Mouse (Mus musculus) lung, adult 2 months (tissue): ENCODE data around the gene Dnah17. TPM values are rescaled to one million over a fixed set of nuclear protein-coding genes. Genes with fewer than 3 reads are reported as not detected.

ENCODE experiments used
- DNase-seq: peaks from one replicate; pipeline ENCODE4 v3.0.0; 2022
- H3K4me1 ChIP-seq: fragments of 200-500 bp; 2 replicates; pipeline ENCODE4 v1.6.1; 2011; ENCODE audit warnings: low read length; ENCODE audit not compliant: control insufficient read depth, insufficient read depth
- H3K4me3 ChIP-seq: fragments of 200-500 bp; replicated peaks from 2 replicates; pipeline ENCODE3; 2011; ENCODE audit warnings: low read depth, mild to moderate bottlenecking, control low read depth, low read length; ENCODE audit errors: extremely low read depth
- CTCF ChIP-seq: fragments of 200-500 bp; IDR thresholded peaks from 2 replicates; pipeline ENCODE4 v1.5.1; 2011; ENCODE audit warnings: mild to moderate bottlenecking, low read length, control low read depth; ENCODE audit not compliant: insufficient read depth
- POLR2A ChIP-seq: fragments of 200-500 bp; IDR thresholded peaks from 2 replicates; pipeline ENCODE4 v1.6.1; 2011; ENCODE audit warnings: low read depth, mild to moderate bottlenecking, control low read depth, low read length, borderline replicate concordance; ENCODE audit errors: extremely low read depth
- WGBS: fragments of 180-500 bp; shearing (Covaris S2); methylation state at CpG from one replicate; pipeline ENCODE4 v1.1.7; 2018; 5-methylcytosine and 5-hydroxymethylcytosine counted together
- polyA plus RNA-seq: library from polyadenylated mRNA; depleted of rRNA; stranded (reverse); fragments of >200 nt; gene quantifications from 2 replicates; pipeline ENCODE4 v1.2.3, GENCODE M21; 2012

Dnah17 gene
- polyA plus RNA-seq, 1 experiment = 0.18 TPM

- Histone ChIP-seq H3K4me1 (peaks cover 15% of the 10 kb centered on the region), H3K4me3 (no peak overlapping the region)
- TF ChIP-seq POLR2A = no peak
- no peak for TF ChIP-seq CTCF
- DNase-seq = no peak
- 68% methylated on average over 2 of the region's 2 CpGs for WGBS
Observed at GRCm38 (mm10) chr11:118013339-118013738, 117.1 kb downstream of the Dnah17 start.

GRCm38 (mm10) chr11:118012595-118012994 is 117.8 kb downstream of the Dnah17 start:
- no peak for DNase-seq
- 52% methylated on average over 1 of the region's 1 CpGs for WGBS
- Histone ChIP-seq H3K4me1 (peaks cover 20% of the 10 kb centered on the region), H3K4me3 (no peak overlapping the region)
- no peak for TF ChIP-seq POLR2A
- no peak for TF ChIP-seq CTCF

- H3K4me3 ChIP-seq = no peak overlapping the region
- TF ChIP-seq CTCF (no peak), POLR2A (no peak)
- DNase-seq = no peak
- 44% methylated on average over 4 of the region's 4 CpGs for WGBS
- peaks cover 24% of the 10 kb centered on the region for H3K4me1 ChIP-seq
Observed at GRCm38 (mm10) chr11:118009865-118010571, 120.4 kb downstream of the Dnah17 start.

- TF ChIP-seq POLR2A (no peak), CTCF (no peak)
- no peak for DNase-seq
- 71% methylated on average over 8 of the region's 8 CpGs for WGBS
- no peak overlapping the region for H3K4me3 ChIP-seq
- peaks cover 22% of the 10 kb centered on the region for H3K4me1 ChIP-seq
Observed at GRCm38 (mm10) chr11:118008843-118009242, 121.6 kb downstream of the Dnah17 start.

GRCm38 (mm10) chr11:118008144-118008805 is 122.2 kb downstream of the Dnah17 start:
- H3K4me1 ChIP-seq = peaks cover 20% of the 10 kb centered on the region
- TF ChIP-seq POLR2A (no peak), CTCF (no peak)
- 67% methylated on average over 5 of the region's 5 CpGs for WGBS
- no peak for DNase-seq
- H3K4me3 ChIP-seq = no peak overlapping the region

GRCm38 (mm10) chr11:118007460-118008143 is 122.8 kb downstream of the Dnah17 start:
- no peak overlapping the region for H3K4me3 ChIP-seq
- TF ChIP-seq POLR2A (no peak), CTCF (no peak)
- H3K4me1 ChIP-seq = peaks cover 20% of the 10 kb centered on the region
- WGBS = 62% methylated on average over 8 of the region's 8 CpGs
- no peak for DNase-seq

- 76% methylated on average over 5 of the region's 5 CpGs for WGBS
- H3K4me1 ChIP-seq = peaks cover 26% of the 10 kb centered on the region
- TF ChIP-seq CTCF (no peak), POLR2A (no peak)
- H3K4me3 ChIP-seq = no peak overlapping the region
- DNase-seq = no peak
Observed at GRCm38 (mm10) chr11:118004217-118004616, 126.2 kb downstream of the Dnah17 start.

- Histone ChIP-seq H3K4me3 (no peak overlapping the region), H3K4me1 (peaks cover 24% of the 10 kb centered on the region)
- 55% methylated on average over 5 of the region's 5 CpGs for WGBS
- no peak for DNase-seq
- TF ChIP-seq POLR2A = no peak
- TF ChIP-seq CTCF = no peak
Observed at GRCm38 (mm10) chr11:118003718-118004117, 126.7 kb downstream of the Dnah17 start.

- WGBS = 79% methylated on average over 14 of the region's 14 CpGs
Observed at GRCm38 (mm10) chr11:118003176-118003575, 127.3 kb downstream of the Dnah17 start.

More at GRCm38 (mm10) chr11:118003176-118003575, 127.3 kb downstream of the Dnah17 start:
- H3K4me1 ChIP-seq = peaks cover 28% of the 10 kb centered on the region
- DNase-seq = no peak
- TF ChIP-seq CTCF (no peak), POLR2A (no peak)
- H3K4me3 ChIP-seq = no peak overlapping the region
